Mouse (Mus musculus) liver, embryonic 14.5 days (tissue): ENCODE data around the gene Thap4.

Experiments used
- CTCF ChIP-seq: IDR thresholded peaks from 2 replicates; pipeline ENCODE4 v1.5.1; 2016; ENCODE audit warnings: antibody characterized with exemption, low read depth, control low read depth
- EP300 ChIP-seq: IDR thresholded peaks from 2 replicates; pipeline ENCODE4 v1.6.1; 2016; ENCODE audit warnings: antibody characterized with exemption, low read depth

- TF ChIP-seq EP300 = no peak
- peak; percentile 41 for TF ChIP-seq CTCF
Measured at GRCm38 (mm10) chr1:93686245-93686960, 68.3 kb downstream of the Thap4 start.
